Mouse (Mus musculus) limb, embryonic 14.5 days (tissue): ENCODE results near the gene Il23r. TPM values are rescaled to one million over a fixed set of nuclear protein-coding genes. Genes with fewer than 3 reads are reported as not detected.
A peak's percentile ranks its signal among the peaks of the same experiment; 100 is the strongest.

ENCODE experiments used
- ATAC-seq: fragments of 200-750 bp; cut with Nextera tagmentation; 2 replicates; pipeline ENCODE4 v1.8.0; 2017; ENCODE audit warnings: low read depth, moderate number of reproducible peaks, moderate TSS enrichment; ENCODE audit not compliant: low FRiP score
- DNase-seq: peaks from one replicate; pipeline ENCODE4 v3.0.0-alpha.2; 2015; ENCODE audit warnings: low spot score
- H3K27ac ChIP-seq: fragments of 300-500 bp; sonication (generic); replicated peaks from 2 replicates; pipeline ENCODE4 v1.5.1; 2014; ENCODE audit warnings: low read depth, mild to moderate bottlenecking, low read length, moderate library complexity, mixed read lengths
- H3K27me3 ChIP-seq: fragments of 300-500 bp; sonication (generic); 2 replicates; pipeline ENCODE4 v1.6.1; 2014; ENCODE audit warnings: low read length, mixed read lengths; ENCODE audit not compliant: control insufficient read depth, insufficient read depth
- H3K36me3 ChIP-seq: fragments of 300-500 bp; sonication (generic); 2 replicates; pipeline ENCODE4 v1.6.1; 2014; ENCODE audit warnings: mild to moderate bottlenecking, low read length, moderate library complexity, mixed read lengths; ENCODE audit not compliant: control insufficient read depth, insufficient read depth
- H3K4me1 ChIP-seq: fragments of 300-500 bp; sonication (generic); 2 replicates; pipeline ENCODE4 v1.6.1; 2014; ENCODE audit warnings: antibody characterized with exemption, low read length, mixed read lengths; ENCODE audit not compliant: control insufficient read depth, insufficient read depth
- H3K4me2 ChIP-seq: fragments of 300-500 bp; sonication (generic); replicated peaks from 2 replicates; pipeline ENCODE4 v1.6.1; 2014; ENCODE audit warnings: low read depth, mild to moderate bottlenecking, low read length, moderate library complexity; ENCODE audit not compliant: severe bottlenecking
- H3K4me3 ChIP-seq: fragments of 300-500 bp; sonication (generic); replicated peaks from 2 replicates; pipeline ENCODE4 v1.5.1; 2014; ENCODE audit warnings: low read length
- H3K9ac ChIP-seq: fragments of 300-500 bp; sonication (generic); 2 replicates; pipeline ENCODE4 v1.6.1; 2014; ENCODE audit warnings: mild to moderate bottlenecking, low read depth, low read length, moderate library complexity; ENCODE audit not compliant: severe bottlenecking
- H3K9me3 ChIP-seq: fragments of 300-500 bp; sonication (generic); 2 replicates; pipeline ENCODE4 v1.6.1; 2016; ENCODE audit warnings: low read length; ENCODE audit not compliant: control insufficient read depth
- POLR2A ChIP-seq: fragments of 200-500 bp; IDR thresholded peaks from 2 replicates; pipeline ENCODE4 v1.8.0; 2012; ENCODE audit warnings: inconsistent platforms, mild to moderate bottlenecking, moderate library complexity, borderline replicate concordance; ENCODE audit not compliant: insufficient read depth, insufficient read length; ENCODE audit errors: extremely low read depth
- WGBS: fragments of 180-500 bp; shearing (Covaris S2); extraction: QIAGEN DNeasy Blood & Tissue Kit; methylation state at CpG from one replicate; pipeline ENCODE4 v1.1.7; 2014; 5-methylcytosine and 5-hydroxymethylcytosine counted together
- polyA plus RNA-seq, 2 experiments: library from polyadenylated mRNA; depleted of rRNA in 1 of 2; stranded (reverse) in 1 of 2; unstranded in 1 of 2; fragments of >200 nt; fragmentation: Nextera tagmentation in 1 of 2; extraction: Ambion mirVana in 1 of 2; gene quantifications; 2 replicates each; pipeline versions ENCODE4 v1.2.1 to v1.2.3; 2012 to 2014

Il23r gene
- polyA plus RNA-seq, 2 experiments = not detected

DNA sequence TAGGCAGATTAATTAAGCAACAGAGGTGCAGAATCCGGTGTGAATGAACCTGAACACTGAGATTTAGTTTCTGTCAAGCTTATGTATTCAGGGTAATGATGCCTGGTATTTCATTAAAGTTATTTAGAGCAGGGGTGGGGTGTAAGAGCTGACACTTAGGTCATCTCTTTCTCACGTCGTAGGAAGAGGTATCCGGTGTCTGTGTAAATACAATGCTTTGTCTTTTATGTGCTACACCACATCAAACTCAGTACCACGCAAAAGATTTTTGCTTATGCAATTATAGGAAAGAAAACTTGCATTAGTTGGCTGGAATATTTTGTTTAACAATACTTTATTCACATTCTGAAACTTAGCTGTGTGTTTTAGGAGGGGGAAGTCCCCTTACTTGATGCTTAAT, 92.1 kb downstream of the Il23r start:
- Histone ChIP-seq H3K9ac (no peak overlapping the region), H3K9me3 (no peaks in the 10 kb centered on the region), H3K27me3 (no peaks in the 10 kb centered on the region), H3K4me3 (no peak overlapping the region), H3K4me2 (no peak overlapping the region), H3K27ac (no peak overlapping the region), H3K36me3 (no peaks in the 10 kb centered on the region), H3K4me1 (no peaks in the 10 kb centered on the region)
- ATAC-seq (no peak), DNase-seq (no peak)
- WGBS = 82% methylated on average over 5 of the region's 5 CpGs
- TF ChIP-seq POLR2A = no peak

DNA sequence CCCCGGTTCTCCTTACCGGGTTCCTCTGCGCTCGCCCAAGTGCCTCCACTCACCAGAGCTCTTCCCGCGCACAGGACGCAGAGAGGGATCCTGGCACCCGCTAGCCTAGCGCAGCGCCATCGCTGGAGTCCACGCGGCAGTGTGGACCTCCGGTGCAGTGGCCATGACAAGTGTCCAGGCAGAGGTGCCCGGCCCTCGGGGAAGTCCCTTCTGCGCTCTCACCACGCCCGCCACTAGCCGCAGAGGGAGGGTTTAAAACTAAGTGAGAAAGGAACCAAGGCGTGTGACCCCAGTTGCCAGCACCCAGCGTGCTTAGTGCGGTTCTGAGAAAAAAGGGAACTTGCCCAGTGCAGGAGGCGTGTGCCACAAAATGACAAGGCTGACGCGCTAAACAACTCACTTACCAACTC, 115.7 kb downstream of the Il23r start, which contains the start of gene Il12rb2:
Gene Il12rb2 (minus strand): TSS at position 207 of the 410 bp plus-strand sequence.
- Histone ChIP-seq H3K4me3 (peak within 1 kb of the TSS; percentile 17), H3K9me3 (no peaks in the 10 kb centered on the region), H3K4me2 (peak within 1 kb of the TSS; percentile 38), H3K27ac (no peak within 1 kb of the TSS), H3K36me3 (no peaks in the 10 kb centered on the region), H3K4me1 (no peaks in the 10 kb centered on the region), H3K27me3 (peaks cover 14% of the 10 kb centered on the region; the same call in 1 of the 2 replicates), H3K9ac (no peak within 1 kb of the TSS)
- no peak for TF ChIP-seq POLR2A
- DNase-seq (no peak), ATAC-seq (no peak)
- 3% methylated on average over 26 of the region's 26 CpGs for WGBS

Other genes starting within 250 kb of the Il23r start
- 0.31 and 0.33 TPM in 2 replicates for gene Il12rb2, start 115.7 kb downstream of the Il23r start, polyA plus RNA-seq (2012; rRNA removed)
- gene Il12rb2, start 115.7 kb downstream of the Il23r start, polyA plus RNA-seq (2014; fragmentation: Nextera tagmentation; extraction: Ambion mirVana) = 0.08 TPM in 2 replicates
- 70.8 and 87.1 TPM in 2 replicates for gene Tacstd2, start 43.9 kb upstream of the Il23r start, polyA plus RNA-seq (2012; rRNA removed)
- gene Tacstd2, start 43.9 kb upstream of the Il23r start, polyA plus RNA-seq (2014; fragmentation: Nextera tagmentation; extraction: Ambion mirVana) = 152 and 195 TPM in 2 replicates